Mouse (Mus musculus) spleen, postnatal 14 days (tissue): ENCODE measurements around the gene Calhm2.

Experiments
- DNase-seq, 2 experiments: peaks; one replicate each; pipeline ENCODE4 v3.0.0; 2021 to 2022; ENCODE audit warnings: low spot score in 2 of 2

Gene Calhm2

DNA sequence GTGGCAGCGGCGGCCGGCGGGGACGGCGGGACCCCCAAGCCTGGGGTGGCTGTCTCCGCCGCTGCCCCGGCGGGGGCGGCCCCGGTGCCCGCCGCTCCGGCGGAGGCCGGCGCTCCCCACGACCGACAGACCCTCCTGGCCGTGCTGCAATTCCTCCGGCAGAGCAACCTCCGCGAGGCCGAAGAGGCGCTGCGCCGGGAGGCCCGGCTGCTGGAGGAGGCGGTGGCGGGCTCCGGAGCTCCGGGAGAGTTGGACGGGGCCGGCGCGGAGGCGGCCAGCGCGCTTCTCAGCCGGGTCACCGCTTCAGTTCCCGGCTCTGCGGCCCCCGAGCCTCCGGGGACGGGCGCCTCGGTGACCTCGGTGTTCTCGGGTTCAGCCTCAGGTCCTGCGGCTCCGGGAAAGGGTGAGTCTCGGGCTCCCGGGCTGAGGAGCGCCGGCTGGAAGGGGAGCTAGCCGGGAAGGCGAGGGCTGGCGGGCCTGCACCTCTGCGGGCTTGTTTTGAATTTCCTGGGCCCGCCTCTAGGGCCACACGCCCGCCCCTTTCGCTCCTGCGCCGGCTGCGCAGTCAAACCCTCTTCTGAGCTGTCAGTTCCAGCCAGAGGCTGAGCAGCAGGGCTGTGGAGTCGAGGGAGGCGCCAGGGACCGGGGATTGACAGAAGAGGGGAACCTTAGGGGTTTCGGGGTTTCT is 70.0 kb downstream of the Calhm2 start:
- DNase-seq = peak; percentile 77 to 83

DNA sequence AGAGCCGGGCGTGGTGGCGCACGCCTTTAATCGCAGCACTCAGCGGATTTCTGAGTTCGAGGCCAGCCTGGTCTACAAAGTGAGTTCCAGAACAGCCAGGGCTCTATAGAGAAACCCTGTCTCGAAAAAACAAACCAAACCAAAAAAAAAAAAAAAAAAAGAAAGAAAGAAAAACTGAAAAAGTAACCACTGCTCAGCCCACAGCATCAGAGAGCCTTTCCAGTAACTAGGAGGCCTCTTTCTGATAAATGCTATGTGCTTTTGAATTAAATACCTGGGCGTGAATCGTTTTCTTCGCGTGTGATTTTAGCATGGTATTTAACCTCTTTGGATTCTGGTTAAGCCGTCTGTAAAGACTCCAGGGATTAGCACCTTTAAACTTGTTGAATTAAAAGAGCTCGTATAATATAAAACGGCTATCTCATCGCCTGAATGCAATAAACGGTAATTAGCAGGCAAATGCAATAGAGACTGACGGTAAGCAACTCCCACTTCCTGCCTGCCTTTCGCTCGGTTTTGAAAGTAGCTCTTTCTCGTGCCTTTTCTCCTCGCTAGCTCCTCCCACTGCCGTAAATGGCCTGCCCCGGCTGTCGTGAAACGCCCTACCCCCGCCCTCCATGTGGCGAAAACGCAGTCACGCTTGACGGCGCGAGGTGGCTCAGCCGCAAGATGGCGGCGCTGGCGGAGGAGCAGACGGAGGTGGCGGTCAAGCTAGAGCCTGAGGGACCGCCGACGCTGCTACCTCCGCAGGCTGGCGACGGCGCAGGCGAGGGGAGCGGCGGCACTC is 70.8 kb downstream of the Calhm2 start, which contains the start of gene Taf5:
Gene Taf5, plus strand, starts transcription at position 651 of the 787 bp plus-strand sequence.
- peak; percentile 97 to 98 for DNase-seq

DNA sequence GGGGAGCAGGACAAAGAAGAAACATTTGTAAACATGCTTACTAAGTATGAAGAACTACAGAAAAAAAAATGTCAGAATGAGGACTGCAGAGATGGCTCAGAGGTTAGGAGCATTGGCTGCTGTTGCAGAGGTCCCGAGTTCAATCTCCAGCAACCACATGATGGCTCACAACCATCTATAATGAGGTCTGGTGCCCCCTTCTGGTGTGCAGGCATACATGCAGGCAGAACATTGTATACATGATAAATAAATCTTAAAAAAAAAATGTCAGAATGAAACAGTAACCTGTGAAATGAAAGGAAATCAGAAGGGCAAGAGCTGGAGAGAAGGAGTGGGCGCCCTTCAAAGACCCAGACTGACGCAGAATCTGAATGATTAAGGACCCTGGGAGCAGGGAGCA is 72.2 kb downstream of the Calhm2 start:
- DNase-seq = no peak

DNA sequence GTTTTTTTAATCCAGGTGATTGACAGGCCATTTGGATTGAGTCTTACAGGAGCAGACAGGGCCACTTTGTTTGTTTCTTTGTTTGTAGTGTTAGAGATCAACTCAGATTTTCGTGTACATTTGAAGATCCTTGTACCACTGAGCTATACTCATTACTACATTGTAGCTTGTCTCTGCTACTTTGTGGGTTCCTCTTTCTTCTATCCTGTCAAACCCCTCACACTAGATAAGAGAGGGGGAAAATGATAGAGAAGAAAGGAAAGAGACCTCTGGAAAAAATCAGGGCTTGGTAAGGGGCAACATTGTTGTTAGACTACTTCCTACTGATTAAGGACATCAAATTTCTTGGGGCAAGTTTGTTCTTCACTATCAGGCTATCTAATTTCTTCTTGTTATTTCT is 80.4 kb downstream of the Calhm2 start:
- DNase-seq = no peak
